Mouse (Mus musculus) ZHBTc4 (cell line): ENCODE data around the gene Prep.
A peak's percentile ranks its signal among the peaks of the same experiment; 100 is the strongest.
"Not testable (repeated sequence)": the region's sequence is repeated elsewhere in the genome, so short reads cannot be mapped to it uniquely, and the experiment has no call there.

Experiments
- DNase-seq: peaks from one replicate; pipeline ENCODE4 v3.0.0-alpha.2; 2011; ENCODE audit warnings: low read depth, low spot score

The Prep gene

GRCm38 (mm10) chr10:45076585-45076984 is 9.6 kb downstream of the Prep start:
- no peak for DNase-seq

- DNase-seq = no peak
Observed at GRCm38 (mm10) chr10:45077353-45077752, 10.3 kb downstream of the Prep start.

DNA sequence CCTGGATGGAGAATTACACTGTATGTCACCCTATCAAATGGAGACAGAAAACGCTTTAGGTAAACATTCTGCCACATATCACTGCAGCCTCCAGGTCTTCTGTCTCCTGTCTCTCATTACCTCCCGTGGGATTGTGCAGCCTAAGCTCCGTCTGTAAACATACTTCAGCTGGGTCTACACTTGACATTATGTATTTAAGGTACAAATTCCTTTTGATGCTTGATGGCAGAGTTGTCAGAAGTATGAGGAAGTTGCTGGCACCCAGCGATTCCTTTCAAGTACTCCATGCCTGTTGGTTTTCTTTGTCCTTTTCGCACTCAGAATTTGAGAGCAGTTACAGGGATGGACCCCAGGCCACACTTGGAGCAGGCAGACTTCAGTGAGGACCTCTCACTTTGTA is 12.8 kb downstream of the Prep start:
- DNase-seq = no peak

DNA sequence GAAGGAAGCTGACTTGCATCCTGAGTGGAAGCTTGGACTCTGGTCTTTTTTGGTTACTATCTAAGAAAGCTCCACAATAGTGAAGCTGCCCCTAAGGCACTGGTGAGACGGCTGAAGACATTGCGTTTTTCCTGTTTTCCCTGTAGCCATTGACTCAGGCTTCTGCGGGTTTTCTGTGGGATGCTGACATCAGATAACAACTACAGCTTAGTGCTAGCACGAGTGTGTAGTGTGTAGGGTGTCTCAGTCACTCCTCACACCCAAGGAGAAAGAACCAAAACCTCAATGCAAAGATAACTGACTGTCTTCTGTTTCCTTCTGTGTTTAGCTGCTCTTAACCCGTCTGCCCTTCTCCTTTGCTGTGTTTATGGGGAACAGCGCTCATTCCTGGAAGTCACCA is 13.5 kb downstream of the Prep start:
- no peak for DNase-seq

DNA sequence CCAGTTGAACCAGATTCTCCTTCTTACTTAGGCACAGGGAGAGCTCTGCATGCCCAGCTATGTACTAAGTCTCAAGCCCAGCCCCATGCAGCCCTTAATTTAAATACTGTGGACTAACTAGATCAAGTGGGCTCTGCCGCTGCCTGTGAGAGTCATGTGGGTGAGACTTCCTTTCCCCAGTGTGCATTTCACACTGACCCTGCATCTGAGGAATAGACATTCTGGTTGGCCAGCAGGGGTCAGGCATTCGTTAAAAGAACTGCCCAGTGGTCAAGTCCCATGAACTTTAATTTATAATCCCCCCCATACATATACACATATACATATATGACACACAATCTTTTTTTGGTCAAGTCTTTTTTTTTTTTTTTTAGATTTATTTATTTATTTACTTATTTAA is 15.7 kb downstream of the Prep start:
- no peak for DNase-seq

- DNase-seq = not testable (repeated sequence)
Observed at GRCm38 (mm10) chr10:45084002-45084401, 17.0 kb downstream of the Prep start.

GRCm38 (mm10) chr10:45084471-45084870 is 17.5 kb downstream of the Prep start:
- no peak for DNase-seq

DNA sequence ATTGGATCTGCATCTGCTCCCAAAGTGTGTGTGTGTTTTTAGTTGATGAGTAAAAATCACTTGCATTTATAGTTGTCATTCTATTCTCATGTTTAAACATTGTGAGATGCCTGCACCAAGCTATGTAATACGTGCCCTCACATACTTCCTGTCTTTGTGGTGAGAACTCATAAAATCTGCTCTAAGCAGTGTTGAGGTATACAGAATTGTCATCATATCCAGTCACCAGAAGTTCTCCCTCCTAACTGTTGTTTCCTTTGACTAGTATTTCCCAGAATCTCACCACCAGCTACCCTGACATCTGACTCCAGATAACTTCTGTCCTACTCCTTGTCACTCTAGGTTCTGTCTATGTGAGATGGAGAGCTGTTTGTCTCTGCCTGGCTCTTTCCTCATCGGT is 18.3 kb downstream of the Prep start:
- no peak for DNase-seq

DNA sequence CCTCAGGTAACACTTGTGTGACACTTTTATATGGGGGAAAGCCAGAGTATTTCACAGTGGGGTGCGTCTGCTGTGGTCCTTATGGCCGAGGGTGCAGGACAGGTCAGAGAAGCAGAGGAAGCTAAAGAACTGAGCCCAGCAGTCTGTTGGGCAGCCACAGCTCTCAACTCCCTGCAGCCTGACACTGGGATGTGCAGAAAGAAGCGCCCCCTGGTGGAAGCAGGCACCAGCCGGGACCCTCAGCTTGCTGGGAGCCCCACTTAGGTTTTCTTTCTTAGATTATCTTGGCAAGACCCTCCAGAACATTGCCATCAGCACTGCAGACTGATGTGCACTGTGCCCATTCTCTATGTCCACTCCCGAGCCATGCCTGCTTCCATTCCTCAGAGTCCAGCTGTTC is 19.6 kb downstream of the Prep start:
- DNase-seq = peak; percentile 65

- DNase-seq = peak; percentile 95
Observed at GRCm38 (mm10) chr10:45091462-45092079, 24.6 kb downstream of the Prep start.

- peak; percentile 80 for DNase-seq
Observed at GRCm38 (mm10) chr10:45092080-45093056, 25.4 kb downstream of the Prep start.

DNA sequence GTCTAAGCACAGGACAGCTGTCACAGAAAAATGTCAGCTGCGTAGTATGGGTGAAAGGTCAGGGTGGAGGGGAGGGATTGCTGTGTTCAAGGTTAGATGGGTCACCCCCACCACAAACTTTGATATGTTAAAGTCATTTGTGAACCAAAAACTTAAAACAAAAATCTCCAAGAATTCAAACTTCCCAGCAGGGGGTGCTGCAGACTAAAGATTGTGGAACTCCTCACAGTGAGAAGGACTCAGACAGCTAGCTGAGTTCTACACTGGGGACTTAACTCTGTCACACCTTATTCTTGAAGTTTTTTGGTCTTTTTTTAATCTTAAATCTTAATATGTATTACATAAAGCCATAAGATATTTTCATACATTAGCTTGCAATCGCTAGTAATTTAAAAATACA is 31.7 kb downstream of the Prep start:
- DNase-seq = peak; percentile 63

DNA sequence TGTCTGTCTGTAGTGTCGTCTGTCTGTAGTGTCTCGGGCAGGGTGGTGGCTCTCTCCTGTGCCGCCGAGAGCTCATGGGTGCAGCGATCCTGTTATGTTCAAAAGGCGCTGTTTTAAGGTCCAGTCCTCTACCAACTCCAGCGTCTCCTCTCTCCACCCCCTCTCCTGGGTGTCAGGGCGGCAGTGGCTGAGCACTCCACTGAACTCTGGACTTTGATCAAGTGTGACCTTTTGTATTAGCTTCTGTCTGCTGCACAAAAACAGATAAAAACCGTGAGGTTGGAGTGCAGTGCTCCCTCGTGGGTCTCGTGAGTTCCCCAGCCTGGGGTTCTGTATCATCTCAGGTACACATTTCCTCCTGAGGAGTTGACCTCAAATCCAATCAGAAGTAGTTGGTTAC is 33.5 kb downstream of the Prep start:
- no peak for DNase-seq

GRCm38 (mm10) chr10:45103184-45103583 is 36.2 kb downstream of the Prep start:
- DNase-seq = no peak

- DNase-seq = no peak
Observed at GRCm38 (mm10) chr10:45104098-45104497, 37.1 kb downstream of the Prep start.

GRCm38 (mm10) chr10:45104535-45105079 is 37.6 kb downstream of the Prep start:
- no peak for DNase-seq

- DNase-seq = no peak
Observed at GRCm38 (mm10) chr10:45106541-45106940, 39.5 kb downstream of the Prep start.

DNA sequence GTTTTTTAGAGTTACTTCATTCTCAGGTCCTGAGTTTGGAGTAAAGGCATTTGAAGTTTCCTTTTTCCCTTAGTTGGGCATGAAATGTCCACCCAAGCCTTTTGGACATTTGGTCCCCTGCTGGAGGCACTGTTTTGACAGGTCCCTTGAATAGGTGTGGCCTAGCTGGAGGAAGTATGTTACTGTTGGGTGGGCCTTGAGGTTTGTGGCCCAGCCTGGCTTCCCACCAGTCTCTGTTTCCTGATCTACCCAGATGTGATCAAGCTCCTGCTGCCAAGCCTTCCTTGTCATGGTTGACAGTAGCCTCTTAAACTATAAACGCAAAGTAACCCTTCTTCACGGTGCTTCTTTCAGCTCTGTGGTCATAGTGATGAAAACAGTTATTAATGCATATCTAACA is 40.3 kb downstream of the Prep start:
- DNase-seq = no peak

- DNase-seq = no peak
Observed at GRCm38 (mm10) chr10:45109041-45109440, 42.0 kb downstream of the Prep start.

- no peak for DNase-seq
Observed at GRCm38 (mm10) chr10:45109974-45110373, 43.0 kb downstream of the Prep start.

DNA sequence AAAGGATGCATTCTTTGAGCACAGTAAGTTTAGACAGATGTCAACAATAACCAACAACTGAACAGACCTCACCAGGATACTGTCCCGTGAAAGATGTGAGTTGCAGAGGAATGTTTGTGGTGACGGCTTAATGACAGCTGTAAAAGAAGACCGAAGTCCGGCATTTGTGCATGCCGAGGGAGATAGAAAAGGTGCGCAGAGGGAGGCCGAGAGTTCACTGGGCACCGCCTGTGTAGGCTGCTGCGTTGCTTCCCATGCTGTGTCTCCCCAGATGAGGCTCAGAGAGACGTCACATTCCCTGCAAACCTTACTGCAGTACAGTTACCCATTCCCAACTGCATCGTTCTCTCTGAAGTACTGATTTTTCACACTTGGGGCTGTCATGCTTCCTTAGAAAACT is 45.9 kb downstream of the Prep start:
- DNase-seq = no peak

GRCm38 (mm10) chr10:45114462-45114861 is 47.5 kb downstream of the Prep start:
- DNase-seq = peak; percentile 27

- no peak for DNase-seq
Observed at GRCm38 (mm10) chr10:45116832-45117231, 49.8 kb downstream of the Prep start.
